Mouse (Mus musculus): ENCODE measurements around the gene Gm36210. TPM values are rescaled to one million over a fixed set of nuclear protein-coding genes. Genes with fewer than 3 reads are reported as not detected.
"Not testable (repeated sequence)": the region's sequence is repeated elsewhere in the genome, so short reads cannot be mapped to it uniquely, and the experiment has no call there.

Gm36210 gene
- total RNA-seq, 2 experiments from 2014 or later, result not detected

DNA sequence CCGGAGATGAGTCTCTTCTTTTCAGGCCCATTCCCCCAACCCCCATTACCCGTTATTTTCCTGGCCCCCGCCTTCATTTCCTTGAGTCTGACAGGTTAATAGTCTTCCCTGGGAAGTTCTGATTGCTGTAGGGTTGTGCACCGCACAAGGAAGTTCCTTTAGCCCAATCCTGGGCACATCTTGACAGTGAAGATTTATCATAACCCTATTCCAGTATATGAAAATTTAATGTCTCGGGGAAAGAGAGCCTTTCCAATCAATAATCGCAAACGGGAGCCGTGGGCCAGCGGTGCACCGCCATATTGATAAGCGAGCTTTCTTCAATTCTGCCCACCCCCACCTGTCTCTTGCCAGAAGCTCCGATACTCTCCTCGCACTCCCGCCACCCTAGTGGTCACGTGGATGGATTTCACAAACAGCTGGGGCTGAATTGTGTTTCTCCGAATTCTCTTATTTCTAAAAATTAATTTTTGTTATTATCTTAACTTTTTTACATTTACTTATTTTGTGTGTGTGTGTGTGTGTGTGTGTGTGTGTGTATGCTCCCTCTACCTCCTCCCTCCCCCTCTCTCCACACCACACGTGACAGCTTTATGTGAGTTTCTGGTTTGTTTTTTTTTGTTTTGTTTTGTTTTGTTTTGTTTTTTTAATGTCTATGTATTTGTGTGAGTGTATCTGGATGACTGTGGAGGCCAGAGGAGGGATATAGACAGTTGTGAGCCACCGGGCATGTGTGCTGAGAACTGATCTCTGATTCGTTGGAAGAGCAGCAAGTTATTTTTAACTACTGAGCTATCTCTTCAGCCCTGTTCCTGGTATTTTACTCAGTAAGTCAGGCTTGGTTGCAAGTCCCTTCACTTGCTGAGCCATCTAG lies 6.4 kb downstream of the Gm36210 start:
- intact Hi-C loops (cut with DNase I), result no loop called here
- no peak for DNase-seq (ENCODE audit: low spot score)

DNA sequence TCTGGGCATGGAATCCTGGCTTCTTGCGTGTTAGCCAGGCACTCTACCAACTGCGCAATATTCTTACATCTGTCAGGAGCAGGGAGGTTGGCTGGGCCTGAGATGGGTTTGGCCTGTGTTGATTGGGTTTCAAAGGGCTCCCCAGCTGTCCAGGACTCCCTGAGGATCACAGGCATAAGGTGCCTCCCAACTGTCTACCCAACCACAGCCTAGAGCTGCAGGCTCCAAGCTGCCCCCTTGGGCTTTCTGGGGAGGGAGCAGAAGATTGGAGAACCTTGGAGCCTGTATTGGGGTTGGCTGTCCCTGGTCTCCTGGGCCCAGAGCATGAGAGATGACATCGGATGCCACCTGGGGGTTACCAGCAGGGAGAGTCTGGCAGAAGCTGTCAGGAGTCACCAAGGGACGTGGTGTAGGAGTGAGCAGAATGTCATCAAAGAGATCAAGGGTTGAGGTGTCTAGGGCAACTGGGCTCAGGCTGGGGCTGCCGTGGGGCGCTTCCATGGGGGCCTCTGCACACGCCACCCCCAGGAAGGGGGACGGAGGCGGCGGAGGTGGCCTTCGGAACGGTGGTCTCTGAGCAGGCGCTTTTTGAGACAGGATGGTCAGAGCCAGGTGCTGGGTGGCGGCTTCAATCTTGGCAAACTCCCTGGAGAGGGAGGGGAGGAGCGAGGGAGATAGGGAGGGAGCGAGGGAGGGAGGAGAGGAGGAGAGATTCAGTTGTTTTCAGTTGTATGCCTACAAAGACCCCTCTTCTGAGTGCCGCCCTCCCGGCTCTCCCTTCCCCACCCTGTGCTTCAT lies 7.3 kb downstream of the Gm36210 start:
- DNase-seq (ENCODE audit: low spot score), result no peak

DNA sequence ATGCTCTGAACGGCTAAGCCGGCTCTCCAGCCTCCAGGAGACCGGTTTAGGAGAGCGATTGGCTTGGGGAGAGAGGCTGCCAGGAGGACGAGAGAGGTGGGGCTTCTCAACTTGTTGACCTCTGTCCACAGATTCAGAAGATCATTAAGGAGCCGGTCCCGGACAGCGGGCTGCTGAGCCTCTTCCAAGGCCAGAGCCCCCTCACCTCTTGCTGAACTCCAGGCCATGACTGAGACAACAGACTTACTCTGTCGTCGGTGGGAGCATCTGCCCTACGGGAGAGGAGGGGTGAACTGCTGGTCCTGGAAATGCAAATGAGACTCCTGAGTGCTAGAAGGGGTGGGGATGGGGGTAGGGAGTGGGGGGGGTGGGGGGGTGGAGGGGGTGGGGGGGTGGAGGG lies 11.1 kb downstream of the Gm36210 start:
- intact Hi-C loops (cut with DNase I), result no loop called here
- DNase-seq (ENCODE audit: low spot score), result no peak

More for the DNA sequence above, 7.3 kb downstream of the Gm36210 start:
- intact Hi-C loops (cut with DNase I), result no loop called here

DNA sequence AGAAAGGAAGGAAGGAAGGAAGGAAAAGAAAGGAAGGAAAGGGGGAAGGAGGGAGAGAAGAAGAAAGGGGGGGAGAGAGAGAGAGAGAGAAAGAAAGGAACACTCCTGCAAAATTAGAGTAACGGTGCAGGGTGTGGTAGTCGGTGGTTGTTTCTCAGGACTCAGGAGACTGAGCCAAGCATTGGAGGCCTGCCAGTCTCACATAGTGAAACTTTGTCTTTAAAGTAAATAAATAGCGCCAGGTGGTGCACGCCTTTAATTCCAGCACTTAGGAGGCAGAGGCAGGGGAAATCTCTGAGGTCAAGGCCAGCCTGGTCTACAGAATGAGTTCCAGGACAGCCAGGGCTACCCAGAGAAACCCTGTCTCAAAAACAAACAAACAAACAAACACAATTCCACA lies 19.6 kb downstream of the Gm36210 start:
- intact Hi-C loops (cut with DNase I), result no loop called here

DNA sequence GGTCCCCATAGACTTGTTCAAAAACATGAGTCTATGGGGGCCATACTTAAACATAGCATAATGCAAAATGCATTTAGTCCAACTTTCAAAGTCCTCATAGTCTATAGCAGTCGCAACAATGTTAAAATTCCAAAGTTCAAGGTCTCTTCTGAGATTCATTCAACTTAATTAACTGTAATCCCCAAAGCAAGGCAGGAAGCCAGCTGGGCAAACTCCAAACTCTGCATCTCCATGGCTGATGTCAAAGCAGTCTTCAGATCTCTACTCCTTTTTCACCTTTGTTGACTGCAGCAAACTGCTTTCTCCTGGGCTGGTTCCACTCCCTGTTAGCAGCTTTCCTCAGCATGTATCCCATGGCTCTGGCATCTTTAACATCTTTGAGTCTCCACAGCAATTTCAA lies 27.3 kb downstream of the Gm36210 start:
- intact Hi-C loops (cut with DNase I); DNase-seq (ENCODE audit: low spot score): not testable (repeated sequence)

More for the DNA sequence above, 19.6 kb downstream of the Gm36210 start:
- DNase-seq (ENCODE audit: low spot score), result no peak

DNA sequence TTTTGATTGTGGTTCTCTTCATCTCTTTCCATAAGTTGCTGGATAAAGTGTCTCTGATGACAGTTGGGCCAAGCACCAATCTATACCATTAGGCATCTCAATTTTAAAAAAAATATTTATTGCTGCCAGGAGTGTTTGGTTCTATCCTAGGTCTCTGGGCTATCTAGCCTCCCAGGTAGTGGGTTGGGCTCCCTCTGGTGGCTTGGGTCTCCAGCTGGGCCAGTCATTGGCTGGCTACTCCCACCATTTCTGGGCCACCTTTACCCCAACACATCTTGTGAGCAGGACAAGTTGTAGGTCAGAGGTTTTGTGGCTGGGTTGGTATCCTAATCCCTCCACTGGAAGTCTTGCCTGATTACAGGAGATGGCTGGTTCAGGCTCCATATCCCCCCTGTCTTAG lies 28.1 kb downstream of the Gm36210 start:
- DNase-seq (ENCODE audit: low spot score), result no peak
- intact Hi-C loops (cut with DNase I), result no loop called here

DNA sequence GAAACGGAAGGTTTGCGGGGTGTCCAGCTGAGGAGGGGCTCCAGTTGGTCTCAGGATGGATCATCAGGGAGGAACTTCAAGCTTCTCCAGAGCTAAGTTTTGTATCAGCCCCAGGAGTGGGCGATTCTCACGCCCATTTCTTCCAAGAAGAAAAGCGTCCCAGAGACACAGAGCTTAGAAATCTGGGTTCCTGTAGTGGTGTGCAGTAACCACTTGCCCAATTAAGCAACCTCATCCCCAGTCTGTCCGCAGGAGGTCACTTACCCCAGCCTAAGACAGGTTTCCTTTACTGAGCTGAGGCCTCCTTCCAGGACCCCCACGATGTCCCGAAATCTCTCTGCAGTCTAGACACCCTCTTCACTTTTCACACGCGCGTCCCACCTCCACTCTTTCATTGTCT lies 29.1 kb downstream of the Gm36210 start:
- intact Hi-C loops (cut with DNase I), result no loop called here

DNA sequence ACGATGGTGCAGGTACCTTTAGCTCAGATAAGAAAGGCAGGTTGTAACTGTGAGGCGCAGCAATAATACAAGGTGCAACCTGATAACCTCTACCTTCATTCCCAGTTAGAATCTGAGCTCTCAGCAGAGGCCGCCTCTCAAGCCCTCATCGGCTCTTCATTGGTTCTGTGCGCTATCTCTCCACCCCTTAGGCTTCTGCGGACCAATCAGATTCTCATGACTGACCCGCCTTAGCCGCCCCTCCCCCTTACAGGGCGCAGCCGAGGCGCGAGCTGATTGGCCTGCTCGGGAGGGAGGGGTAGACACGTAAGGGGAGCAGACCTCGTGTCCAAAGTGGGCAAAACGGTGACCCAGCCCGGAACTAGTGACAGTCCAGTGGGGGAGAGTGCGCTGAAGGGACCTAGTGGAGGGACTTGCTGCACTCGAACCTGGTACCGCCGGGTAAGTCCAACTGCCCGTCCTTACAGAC lies 29.5 kb downstream of the Gm36210 start, which contains the start of gene Isoc2a:
Gene Isoc2a, plus strand, starts transcription at position 401 of the 469 bp plus-strand sequence.
- DNase-seq (ENCODE audit: low spot score), result peak; percentile 88
- intact Hi-C loops (cut with DNase I), result no loop called here

More for the DNA sequence above, 29.1 kb downstream of the Gm36210 start:
- DNase-seq (ENCODE audit: low spot score), result no peak

DNA sequence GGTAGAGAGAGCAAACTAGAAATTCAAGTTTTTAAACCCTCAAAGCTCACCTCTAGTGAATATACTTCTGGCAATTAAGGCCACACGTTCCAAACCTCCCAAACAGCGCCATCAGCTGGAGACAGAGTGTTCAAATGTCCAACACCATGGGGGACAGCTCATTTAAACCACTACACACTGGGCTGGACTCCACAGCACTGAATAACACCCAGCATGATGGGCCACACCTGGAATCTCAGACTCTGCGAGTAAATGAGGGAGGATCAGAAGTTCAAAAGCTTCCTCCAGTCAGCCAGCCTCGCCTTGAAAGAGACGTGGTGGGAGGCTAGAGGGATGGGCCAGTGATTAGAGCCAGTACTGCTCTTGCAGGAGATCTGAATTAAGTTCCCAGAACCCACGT lies 36.2 kb downstream of the Gm36210 start, which contains the start of gene Isoc2b:
Gene Isoc2b, minus strand, starts transcription at position 126 of the 400 bp plus-strand sequence.
- intact Hi-C loops (cut with DNase I), result no loop called here
- no peak for DNase-seq (ENCODE audit: low spot score)

DNA sequence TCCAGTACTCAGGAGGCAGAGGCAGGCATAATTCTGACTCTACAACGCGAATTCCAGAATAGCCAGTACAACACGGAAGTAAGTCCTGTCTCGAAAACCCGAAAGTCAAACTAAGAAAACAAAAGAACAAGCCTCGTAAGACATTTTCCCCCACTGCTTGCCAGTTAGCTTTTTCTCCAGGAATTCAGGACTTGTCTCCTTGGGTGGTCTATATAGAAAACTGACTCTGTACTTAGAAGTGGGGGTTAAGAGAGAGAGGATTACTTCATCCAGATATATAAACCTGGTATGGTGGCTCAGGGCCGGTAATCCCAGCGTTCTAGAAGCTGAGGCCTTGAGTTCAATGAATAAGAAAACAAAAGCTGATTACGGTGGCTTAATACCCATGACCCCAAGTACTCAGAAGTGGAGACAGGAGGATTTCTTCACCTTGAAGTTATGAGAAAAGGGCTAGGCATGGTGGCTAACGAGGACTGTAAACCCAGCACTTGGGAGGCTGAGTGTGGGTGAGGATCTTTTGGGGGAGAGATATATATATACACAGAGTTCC lies 39.6 kb downstream of the Gm36210 start:
- intact Hi-C loops (cut with DNase I), result loop anchor here (5.0 kb wide), 3 partner anchors 54 to 186 kb away; partner anchors contain the start of genes Kmt5c, Ube2s and Zfp580
- no peak for DNase-seq (ENCODE audit: low spot score)

DNA sequence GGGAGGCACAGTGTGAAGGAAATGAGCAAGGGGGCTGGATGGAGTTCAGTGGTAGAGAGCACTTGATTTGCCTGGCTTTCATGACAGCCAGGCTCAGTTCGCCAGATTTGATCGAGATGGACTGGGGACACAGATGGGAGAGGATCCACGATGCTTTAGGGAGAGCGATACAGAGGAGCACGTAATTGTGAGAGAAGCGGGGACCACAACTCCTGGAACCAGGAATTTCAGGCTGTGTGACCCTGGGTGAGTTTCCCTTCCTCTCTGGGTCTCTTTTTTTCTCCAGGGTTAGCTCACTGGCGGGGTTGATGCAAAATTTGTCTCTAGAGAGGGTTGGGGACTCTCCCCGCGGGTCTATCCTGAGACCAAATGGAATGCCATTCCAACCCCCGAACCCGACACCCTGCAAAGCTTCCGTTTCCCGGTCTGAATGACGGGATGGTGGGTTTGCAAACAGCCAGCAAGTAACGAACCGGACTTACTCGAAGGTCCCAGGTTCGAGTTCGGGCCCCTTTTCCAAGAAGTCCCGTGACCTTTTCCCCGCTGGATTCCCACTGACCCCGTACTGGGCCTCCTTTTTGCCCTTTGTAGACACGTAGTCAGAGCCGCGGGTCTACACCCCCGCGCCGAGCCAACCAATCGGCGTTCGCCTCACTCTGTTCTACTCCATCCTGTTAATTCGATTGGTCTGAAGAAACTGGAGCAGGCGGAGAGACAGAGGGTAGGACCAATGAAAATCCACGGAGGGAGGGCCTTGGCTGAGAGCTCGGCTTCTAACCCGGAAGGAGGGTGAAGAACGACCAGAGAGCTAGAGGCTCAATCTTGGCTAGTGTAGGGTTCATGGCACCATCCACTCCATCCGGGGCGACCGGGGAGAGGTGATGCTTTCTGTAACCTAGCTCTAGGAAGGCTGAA lies 40.5 kb downstream of the Gm36210 start:
- peak; percentile 98 for DNase-seq (ENCODE audit: low spot score)
- intact Hi-C loops (cut with DNase I), result loop anchor here (5.0 kb wide), 3 partner anchors 54 to 186 kb away; partner anchors contain the start of genes Kmt5c, Ube2s and Zfp580

DNA sequence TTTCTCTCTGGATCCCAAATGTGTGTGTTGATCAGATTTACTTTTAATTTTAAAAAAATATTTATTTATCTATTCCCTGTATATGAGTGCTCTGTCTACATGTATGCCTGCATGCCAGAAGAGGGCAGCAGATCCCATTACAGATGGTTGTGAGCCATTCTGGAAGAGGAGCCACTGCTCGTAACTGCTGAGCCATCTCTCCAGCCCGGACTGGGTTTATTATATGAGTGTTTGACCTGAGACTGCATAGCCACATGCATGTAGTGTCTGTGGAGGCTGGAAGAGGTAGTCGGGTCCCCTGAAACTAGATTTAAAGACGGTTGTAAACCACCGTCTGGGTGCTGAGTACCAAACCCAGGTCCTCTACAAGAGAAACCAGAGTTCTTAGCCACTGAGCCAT lies 41.2 kb downstream of the Gm36210 start:
- no peak for DNase-seq (ENCODE audit: low spot score)
- intact Hi-C loops (cut with DNase I), result loop anchor here (5.0 kb wide), 3 partner anchors 53 to 187 kb away; partner anchors contain the start of genes Kmt5c, Ube2s and Zfp580

DNA sequence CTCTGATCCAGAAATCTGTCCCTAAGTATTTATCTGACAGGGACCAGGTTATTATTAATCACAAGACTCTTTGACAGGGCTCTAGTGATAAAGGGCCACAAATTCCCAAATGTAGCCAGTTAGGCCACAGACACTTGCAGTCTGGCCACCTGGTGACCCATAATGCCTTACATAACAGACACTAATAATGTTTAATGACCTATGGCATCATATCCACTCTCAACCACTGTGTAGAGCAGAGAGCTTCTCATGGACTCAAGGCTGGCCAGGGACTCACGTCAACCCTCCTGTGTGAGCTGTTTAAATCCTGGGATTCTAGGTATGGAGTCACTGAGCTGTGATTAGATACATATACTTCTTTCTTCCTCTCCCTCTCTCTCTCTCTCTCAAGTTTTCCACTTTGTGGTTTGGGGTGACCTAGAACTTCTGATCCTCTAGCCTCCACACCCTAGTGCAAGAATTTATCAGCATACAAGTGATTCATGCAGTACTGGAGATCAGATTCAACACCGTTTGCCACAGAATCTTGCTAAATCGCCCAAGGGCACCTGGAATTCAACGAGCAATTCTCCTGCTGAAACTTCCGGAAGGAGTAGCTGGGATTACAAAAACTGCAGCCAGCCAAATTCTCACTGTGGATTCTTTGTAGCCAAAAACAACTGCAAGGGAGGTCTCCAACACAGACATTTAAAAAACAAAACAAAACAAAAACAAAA lies 42.0 kb downstream of the Gm36210 start:
- intact Hi-C loops (cut with DNase I), result loop anchor here (1.0 kb wide), 1 partner anchor 76 kb away; no protein-coding TSS in a partner anchor

DNA sequence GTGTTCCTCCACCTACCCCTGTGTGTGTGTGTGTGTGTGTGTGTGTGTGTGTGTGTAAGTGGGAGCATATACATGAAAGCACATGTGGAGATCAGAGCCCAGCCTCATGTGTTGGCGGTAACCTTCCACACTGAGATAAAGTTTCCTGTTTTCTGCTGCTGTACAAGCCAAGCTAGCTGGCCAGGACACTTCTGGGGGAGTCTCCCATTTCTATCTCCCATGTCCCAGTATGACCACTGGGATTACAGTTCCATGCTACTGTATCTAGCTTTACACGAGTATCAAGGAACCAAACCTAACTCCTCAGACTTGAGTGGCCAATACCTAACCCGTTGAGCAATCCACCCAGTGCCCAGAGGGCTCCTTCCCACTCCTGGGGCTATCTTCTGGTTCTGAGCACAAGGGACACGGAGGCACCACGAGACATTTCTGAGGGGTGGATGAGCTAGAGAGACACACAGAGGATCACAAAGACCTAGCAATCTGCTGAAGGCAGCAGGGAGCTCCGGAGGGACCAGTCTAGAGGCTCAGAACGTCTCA lies 42.7 kb downstream of the Gm36210 start:
- no peak for DNase-seq (ENCODE audit: low spot score)
- intact Hi-C loops (cut with DNase I), result loop anchor here (1.0 kb wide), 2 partner anchors 48 to 77 kb away; no protein-coding TSS in a partner anchor

More for the DNA sequence above, 42.0 kb downstream of the Gm36210 start:
- no peak for DNase-seq (ENCODE audit: low spot score)

DNA sequence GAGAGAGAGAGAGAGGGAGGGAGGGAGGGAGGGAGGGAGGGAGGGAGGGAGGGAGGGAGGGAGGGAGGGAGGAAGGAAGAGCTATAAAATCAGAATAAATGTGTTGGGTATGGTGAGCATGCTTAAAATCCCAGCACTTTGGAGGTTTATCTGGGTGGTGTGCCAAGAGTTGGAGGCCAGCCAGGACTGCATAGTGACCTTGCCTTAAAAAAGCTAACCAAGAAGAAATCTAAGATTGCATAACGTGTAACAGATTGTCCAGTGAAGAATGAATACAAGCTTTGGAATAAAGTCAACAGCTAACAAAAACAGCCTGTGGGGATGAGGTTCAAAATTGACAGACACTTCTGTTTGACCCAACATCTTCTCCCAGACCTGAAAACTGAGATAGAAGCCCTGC lies 43.3 kb downstream of the Gm36210 start:
- intact Hi-C loops (cut with DNase I), result loop anchor here (1.0 kb wide), 1 partner anchor 48 kb away; no protein-coding TSS in a partner anchor
- peak; percentile 51 for DNase-seq (ENCODE audit: low spot score)

DNA sequence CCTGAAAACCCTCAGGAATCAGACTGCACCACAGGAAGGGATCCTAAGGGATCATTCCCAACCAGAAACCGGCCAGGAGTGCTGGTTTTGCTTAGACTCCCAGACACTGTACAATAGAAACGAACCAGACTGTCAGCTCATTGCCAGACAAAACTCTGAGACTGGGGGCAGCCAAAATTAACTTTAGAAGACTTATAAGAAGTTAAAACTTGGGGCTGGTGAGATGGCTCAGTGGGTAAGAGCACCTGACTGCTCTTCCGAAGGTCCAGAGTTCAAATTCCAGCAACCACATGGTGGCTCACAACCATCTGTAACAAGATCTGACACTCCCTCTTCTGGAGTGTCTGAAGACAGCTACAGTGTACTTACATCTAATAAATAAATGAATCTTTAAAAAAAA lies 45.4 kb downstream of the Gm36210 start:
- DNase-seq (ENCODE audit: low spot score); intact Hi-C loops (cut with DNase I): not testable (repeated sequence)

DNA sequence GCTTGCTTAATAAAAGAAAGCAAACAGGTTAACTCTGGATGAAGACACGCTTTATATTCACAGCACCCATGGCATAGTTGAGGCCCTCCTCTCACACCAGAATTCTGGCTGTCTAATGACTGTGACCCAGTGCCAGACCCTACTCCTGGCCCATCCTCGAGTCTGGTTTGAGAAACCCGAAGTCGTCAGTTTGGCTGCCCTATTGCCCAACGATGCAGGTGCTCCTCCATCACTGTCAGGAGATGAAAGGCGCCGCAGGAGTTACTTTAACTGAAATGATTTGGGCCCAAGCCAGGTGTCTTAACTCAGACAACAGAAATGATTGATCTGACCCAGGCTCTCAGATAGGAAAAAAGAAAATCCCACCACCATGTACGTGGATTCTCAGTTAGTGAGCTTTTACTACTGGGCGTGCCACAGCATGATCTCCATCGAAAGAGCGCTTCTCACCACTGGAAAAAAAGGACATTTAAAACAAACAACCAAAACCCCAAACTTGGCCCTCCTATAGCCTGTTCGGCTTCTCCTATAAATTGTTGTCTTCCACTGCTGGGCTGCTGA lies 46.8 kb downstream of the Gm36210 start:
- intact Hi-C loops (cut with DNase I), result no loop called here
- DNase-seq (ENCODE audit: low spot score), result no peak

DNA sequence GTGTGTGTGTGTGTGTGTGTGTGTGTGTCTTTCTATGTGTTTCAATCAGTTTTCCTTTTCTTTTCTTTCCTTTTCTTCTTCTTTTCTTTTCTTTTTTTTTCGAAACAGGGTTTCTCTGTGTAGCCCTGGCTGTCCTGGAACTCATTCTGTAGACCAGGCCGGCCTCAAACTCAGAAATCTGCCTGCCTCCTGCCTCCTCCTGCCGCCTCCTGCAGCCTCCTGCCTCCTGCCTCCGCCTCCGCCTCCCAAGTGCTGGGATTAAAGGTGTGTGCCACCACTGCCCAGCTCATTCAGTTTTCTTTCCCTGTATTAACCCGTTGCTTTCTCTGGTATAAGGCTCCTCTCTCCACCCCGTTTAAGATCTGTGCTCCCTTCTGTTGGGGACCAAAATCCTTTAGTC lies 49.0 kb downstream of the Gm36210 start:
- no peak for DNase-seq (ENCODE audit: low spot score)
- intact Hi-C loops (cut with DNase I), result no loop called here

Measured in heart, postnatal 25 days (tissue).